Mouse (Mus musculus) left cerebral cortex, postnatal 10 days (tissue): Measurements from ENCODE around the gene Aldh9a1. TPM values are rescaled to one million over a fixed set of nuclear protein-coding genes. Genes with fewer than 3 reads are reported as not detected.
A peak's percentile ranks its signal among the peaks of the same experiment; 100 is the strongest.

Experiments
- DNase-seq, 2 experiments: peaks; one replicate each; pipeline ENCODE4 v3.0.0; 2021 to 2022; ENCODE audit warnings: low spot score in 2 of 2, mixed read lengths in 1 of 2; ENCODE audit errors: extremely low spot score in 1 of 2
- intact Hi-C: fragments of 180-260 bp; cut with DNase I; formaldehyde crosslinking; loops from one replicate; pipeline ENCODE4 v1.15.1; 2025
- microRNA-seq: library from miRNA; unstranded; fragments of <30 nt; microRNA quantifications from one replicate; pipeline ENCODE4 v1.2.0, GENCODE M21; 2022
- total RNA-seq, 2 experiments: library from RNA; stranded (reverse); gene quantifications; 2 replicates each; pipeline ENCODE4 v1.2.3; 2021

Aldh9a1 gene
- total RNA-seq, 2 experiments from 2014 or later = 22.8 to 24.4 TPM

DNA sequence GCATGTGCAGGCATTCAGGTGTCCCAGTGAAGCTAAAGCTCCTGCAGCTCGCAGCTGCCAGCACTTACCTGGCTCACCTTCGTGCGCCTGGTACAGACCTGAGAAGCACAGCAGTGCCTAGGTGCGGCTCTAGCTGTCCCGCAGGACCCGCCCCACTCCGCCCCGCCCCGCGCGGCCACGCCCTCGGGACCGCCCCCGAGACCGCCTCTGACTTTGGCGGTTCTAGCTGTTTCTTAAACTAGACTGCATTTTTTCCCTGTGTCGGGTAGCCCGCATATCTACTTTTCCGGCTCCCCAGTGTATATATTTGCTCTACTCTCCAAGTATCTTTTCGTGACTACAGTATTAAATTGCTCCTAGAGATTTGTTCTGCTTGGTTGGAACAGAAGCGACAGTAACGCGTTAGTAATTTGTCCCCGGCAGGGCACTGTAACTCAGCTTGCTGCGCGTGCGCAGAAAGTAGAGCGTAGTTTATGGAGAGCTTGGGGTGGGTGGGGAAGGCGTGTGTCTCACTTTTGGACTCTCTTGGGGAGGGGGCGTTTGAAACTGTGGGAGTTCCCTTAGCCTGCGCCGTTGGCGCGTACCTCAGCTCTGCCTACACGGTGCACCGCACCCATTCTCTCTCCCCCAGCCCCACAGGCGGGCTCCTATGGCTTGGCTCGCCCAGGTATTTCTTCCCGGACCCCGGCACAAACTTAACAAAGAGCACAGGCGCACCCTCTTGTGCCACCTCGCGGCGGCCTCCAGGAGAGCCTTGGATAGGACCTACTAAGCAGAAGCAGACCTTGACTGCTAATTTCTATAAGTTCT, 44.1 kb downstream of the Aldh9a1 start, which contains the start of gene Mgst3:
Mgst3 (minus strand) TSS at position 159 of the 810 bp plus-strand sequence.
- peak; percentile 93 to 95 for DNase-seq
- intact Hi-C loops = loop anchor here (2.0 kb wide), 1 partner anchor 23 kb away; no protein-coding TSS in a partner anchor

- DNase-seq = no peak
- intact Hi-C loops = no loop called here
These were observed 55.4 kb downstream of the Aldh9a1 start for GRCm38 (mm10) chr1:167405237-167405636.

DNA sequence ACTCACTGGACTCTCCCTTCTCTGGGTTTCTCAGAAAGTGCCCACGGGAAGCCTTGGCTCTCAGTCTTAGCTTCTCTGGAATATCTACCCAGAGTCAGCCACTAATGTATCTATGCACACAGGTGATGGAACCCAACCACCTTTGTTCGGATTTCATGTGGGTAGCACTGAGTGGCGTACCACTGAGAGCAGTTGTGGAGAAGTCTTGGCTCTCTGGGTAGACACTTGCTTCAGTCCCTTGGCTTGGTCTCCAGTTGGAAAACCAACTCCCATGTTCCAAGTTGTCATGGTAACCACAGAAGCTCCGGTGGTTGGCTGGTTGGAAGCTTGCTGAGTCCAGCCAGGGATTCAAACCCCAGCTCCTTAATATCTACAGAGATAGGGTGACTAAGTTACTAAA, 59.8 kb downstream of the Aldh9a1 start:
- intact Hi-C loops = no loop called here
- no peak for DNase-seq

DNA sequence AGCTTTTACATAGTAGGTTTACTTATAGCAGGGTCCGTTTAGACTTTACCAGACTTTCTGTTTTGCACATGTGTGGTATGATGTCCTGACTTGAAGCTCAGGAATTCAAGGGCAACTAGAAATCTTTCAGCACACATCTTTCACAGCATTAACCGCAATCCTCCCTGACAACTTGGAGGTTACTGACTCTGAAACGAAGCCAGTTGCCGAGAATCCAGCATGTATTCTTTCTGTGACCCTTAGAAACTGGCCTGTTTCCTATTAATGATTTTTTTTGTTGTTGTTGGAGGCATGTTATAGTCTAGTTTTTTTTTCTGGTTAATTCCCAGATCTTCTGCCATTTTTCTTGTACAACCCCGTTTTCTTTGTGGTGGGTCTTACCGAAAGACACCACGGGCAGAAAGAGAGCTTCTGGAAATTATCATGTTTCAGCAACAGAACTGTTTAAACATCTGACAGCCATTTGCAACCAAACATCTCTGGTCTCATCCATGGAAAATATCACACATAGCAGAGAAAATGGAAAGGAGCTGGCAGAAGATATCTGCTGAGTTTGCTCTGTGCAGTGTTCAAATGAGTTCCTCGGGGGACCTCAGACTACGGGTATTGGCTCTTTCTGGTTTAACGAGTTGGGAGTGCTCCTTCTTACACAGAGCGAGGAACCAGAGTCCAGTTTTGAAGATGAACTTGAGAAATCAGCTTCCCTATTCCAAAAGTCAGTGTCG, 62.4 kb downstream of the Aldh9a1 start:
- intact Hi-C loops = loop anchor here (5.0 kb wide), 1 partner anchor 505 kb away; no protein-coding TSS in a partner anchor
- no peak for DNase-seq

DNA sequence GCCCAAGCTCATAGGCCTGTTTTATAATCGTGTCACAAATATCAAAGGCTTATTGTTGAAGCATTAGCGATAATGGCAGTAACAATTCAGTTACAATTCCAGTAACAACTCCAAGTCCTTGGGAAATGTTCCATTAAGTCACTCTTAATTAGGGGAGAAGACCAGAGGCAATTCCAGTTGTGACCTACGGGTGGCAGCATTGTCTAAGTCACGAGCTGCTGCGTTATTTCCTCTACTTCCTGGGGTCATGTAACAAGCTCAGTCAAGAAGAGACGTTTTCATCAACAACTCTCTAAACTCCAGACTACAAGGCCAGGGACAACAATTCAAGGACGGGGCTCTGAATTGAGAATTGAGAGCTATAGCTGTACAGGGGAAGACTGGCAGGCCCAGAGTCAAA, 65.1 kb downstream of the Aldh9a1 start:
- intact Hi-C loops = loop anchor here (1.0 to 5.0 kb wide), 2 partner anchors 222 to 502 kb away; no protein-coding TSS in a partner anchor
- peak; percentile 59 to 66 for DNase-seq

Small RNA genes within 50 kb of the gene (microRNA-seq; reads per million reads assigned to microRNA genes)
- not detected for gene Gm25911

Other genes starting within 250 kb of the Aldh9a1 start
- gene Uck2, start 64.7 kb upstream of the Aldh9a1 start, total RNA-seq = 10 to 100 TPM; 76.6 to 78.0 TPM
- gene Tmco1, start 41.6 kb upstream of the Aldh9a1 start, total RNA-seq = 10 to 100 TPM; 40.3 to 42.0 TPM
- gene Mgst3, start 43.9 kb downstream of the Aldh9a1 start, total RNA-seq = 100 to 1,000 TPM; 186 to 187 TPM
- gene Lrrc52, start 116.8 kb downstream of the Aldh9a1 start, total RNA-seq = not detected
- gene Rxrg, start 248.4 kb downstream of the Aldh9a1 start, total RNA-seq = 10 to 100 TPM in 1 of 2 experiments, 1 to 10 TPM in 1; 5.9 to 12.4 TPM